Mouse (Mus musculus) natural killer cell, adult 2 months (primary cell): ENCODE measurements around the gene Prkaca.

Source experiments
- DNase-seq, 2 experiments: peaks; one replicate each; pipeline ENCODE4 v3.0.0; 2022; ENCODE audit warnings: low spot score in 2 of 2

The Prkaca gene

DNA sequence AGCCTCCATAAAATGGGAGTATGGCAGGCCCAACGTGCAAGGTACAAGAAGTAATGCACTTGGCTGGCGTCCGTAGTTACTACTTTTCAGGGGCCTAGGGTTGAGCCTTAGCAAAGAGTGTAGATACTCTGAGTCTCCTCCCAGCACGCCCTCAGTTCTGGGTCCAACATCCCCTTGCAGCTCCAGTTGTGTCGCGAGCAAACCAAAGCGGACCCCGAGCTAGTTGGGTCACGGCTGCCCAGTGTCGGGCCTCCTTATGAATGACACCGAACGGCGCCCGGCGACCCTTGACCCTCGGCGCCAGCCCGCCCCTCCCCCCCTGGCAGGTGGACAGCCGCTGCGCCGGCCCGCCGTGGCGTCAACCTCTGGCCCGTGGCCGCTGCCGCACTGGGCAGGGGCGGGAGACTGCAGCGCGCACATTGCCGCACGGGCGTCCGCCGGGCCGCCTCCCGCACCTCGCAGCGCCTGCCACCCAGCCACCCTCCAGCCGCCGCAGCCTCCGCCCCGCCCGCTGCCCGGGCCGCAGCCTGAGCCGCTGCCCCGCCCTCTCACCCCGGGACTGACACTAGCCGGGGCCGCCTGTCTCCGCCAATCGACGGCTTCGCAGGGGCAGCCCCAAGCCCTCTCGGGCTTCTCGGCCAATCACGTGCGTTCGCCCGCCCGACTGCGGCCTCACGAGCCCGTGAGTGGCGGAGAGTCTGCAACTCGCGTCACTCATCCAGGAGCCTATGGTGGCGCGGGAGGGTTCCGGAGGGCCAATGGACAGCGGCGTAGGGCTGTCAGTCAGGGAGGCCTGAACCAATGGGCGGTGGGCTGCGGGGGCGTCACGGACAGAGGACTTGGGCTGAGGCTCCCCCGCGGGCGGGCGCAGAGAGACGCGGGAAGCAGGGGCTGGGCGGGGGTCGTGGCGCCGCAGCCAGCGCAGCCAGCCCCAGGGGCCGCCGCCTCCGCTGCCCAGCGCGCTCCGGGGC is at the start of gene Prkaca:
Prkaca (plus strand) TSS at position 844 of the 971 bp plus-strand sequence.
- DNase-seq = peak; percentile 97 to 98

DNA sequence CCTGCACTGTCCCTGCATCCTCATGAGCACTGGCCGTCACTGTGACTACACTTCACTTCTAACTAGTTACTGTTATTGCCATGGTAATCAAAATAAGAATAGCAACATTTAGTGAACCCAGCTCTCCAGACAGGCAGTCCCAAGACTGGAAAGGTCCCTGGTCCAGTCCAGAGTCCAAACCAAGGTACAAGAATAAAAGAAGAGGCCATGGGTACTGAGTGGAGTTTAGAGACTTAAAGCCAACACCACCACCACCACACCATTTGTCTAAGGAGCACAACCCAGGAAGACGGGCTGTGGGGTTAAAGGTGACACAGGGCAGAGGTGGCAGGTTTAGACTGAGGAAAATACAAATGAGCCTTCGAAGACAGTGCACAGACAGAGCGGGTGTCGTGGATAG is 48.2 kb upstream of the Prkaca start:
- no peak for DNase-seq

DNA sequence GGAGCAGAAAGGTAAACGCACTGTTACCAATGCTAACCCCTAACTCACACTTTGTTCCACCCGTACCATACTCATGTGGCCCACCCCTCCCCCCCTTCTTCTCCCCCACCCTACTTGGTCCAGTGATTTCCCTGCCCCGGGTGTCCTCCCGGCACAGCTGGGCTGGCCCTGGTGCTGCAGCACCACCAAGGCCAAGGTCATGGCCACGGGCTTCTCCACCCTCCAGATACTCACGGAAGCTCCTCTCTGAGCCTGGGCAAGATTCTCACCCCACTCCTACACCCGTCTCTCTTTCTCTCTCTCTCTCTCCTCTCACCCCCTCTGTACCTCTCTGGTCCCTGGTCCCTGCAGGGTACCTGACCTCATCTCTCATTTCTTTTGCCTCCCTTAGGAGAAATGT is 46.5 kb upstream of the Prkaca start:
- DNase-seq = no peak

DNA sequence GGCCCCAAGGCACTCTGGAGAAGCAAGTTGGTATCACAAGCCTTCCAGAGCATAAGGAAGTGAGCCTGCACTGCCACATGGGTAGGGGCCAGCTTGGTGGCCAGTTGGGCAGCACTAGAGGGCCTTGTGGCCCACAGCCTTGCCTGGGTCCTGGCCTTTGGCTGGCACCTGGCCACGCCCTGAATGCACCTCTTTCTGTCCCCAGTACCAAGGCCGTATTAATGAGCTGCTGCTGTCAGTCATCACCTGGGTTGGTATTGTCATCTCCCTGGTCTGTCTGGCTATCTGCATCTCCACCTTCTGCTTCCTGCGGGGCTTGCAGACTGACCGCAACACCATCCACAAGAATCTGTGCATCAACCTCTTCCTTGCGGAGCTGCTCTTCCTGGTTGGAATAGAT is 38.6 kb upstream of the Prkaca start:
- no peak for DNase-seq

DNA sequence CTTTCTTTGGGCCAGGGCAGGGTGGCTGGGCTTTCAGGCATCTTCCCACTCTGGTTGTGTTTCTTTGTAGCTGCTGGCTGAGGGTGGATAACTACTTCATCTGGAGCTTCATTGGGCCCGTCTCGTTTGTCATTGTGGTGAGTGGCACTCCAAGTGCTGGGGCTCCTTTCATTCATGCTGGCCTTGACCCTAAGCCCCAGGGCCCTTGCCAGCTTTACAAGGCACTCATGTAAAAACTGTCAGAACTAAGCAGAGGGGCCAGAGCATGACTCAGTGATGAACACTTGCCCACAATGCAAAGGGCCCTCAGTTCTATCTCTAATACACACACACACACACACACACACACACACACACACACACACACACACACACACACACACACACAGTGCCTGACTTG is 37.8 kb upstream of the Prkaca start:
- DNase-seq = no peak

DNA sequence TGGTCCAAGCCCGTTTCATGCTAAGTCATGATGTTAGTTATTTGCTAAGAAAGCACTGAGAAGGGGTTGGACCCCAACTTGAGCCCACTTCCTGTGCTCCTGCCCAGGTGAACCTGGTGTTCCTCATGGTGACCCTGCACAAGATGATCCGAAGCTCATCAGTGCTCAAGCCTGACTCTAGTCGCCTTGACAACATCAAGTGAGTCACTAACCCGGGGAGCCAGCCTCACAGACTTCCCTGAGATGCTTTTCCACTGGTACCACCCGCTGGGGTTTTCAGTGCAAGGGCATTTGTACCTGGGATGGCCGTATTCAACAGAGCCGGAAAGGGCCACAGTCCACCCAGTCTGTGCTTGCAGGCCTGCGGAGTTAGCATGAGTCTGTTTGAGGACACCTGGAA is 37.4 kb upstream of the Prkaca start:
- DNase-seq = no peak

DNA sequence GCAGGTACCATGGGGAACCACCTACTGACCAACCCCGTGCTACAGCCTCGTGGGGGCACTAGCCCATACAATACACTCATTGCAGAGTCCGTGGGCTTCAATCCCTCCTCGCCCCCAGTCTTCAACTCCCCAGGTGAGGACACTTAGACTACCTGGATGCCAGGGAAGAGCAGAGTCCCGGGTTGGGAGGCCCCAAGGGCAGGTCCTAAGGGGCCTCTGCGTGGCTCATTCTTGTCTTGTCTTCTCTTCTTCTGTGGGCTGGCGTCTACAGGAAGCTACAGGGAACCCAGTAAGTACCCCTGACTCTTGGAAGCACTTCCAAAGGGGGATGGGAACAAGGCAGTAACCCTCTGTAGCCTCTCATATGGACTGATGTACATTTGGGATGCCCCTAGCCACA is 35.1 kb upstream of the Prkaca start:
- DNase-seq = no peak

DNA sequence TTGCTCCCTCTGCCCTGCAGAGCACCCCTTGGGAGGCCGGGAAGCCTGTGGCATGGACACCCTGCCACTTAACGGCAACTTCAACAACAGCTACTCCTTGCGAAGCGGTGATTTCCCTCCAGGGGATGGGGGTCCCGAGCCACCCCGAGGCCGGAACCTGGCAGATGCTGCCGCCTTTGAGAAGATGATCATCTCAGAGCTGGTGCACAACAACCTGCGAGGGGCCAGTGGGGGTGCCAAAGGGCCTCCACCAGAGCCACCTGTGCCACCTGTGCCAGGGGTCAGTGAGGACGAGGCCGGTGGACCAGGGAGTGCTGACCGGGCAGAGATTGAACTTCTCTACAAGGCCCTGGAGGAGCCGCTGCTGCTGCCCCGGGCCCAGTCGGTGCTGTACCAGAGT is 34.5 kb upstream of the Prkaca start:
- DNase-seq = no peak

DNA sequence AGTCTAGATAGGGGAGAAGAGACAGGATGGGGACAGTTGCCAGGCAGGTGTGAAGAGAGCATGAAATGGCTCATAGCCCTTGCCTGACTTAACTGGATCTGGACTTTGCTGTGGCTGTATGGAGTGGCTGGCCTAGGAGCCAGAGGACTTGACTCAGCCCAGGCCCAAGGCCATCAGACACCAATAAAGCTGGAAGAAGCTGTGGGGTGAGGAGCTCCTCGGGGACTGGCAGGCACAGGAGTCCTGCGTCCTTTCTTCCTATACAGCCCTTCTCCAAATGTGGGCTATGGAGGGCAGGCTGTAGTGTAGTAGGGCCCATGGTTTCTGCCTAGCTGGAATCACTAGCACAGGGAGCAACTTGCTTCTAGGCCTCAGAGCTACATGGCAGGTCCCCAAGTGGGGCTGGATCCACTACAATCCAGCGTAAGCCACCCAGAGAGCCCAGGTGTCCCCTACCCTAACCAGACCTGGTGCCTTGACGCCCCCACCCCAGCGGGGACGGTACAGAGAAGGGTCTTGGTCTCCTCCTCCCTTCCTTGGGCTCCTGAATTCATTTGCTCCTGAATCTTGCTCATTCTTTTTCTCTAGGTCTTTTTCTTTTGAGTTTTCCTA is 31.6 kb upstream of the Prkaca start:
- DNase-seq = no peak

DNA sequence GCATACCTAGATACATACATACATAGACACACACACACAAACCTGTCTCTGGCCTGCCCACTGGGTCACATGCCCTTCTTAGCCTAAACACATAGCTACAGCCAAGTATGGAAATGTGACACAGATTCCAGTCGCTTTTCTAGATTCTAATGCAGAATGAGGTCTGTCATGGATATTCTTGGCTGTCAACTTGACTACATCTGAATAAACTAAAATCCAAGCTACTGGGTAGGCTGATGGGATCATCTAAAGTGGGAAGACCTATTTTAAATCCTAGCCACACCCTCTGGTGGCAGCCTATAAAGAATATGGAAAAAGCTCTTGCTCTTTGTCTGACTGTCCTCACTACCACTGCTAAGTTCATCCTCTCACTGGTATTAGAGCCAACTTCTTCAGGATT is 30.3 kb upstream of the Prkaca start:
- no peak for DNase-seq

DNA sequence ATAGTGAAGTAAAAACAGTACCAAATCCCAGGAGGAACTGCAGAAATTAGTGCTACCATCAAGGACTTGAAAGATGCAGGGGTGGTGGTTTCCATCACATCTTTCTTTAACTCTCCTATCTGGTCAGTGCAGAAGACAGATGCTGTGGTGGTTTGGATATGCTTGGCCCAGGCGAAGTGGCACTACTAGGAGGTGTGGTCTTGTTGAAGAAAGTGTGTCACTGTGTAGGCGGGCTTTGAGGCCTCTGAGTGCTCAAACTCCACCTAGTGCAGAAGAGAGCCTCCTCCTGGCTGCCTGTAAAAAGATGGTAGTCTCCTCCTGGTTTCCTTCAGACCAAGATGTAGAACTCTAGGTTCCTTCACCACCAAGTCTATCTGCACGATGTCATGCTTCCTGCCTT is 27.3 kb upstream of the Prkaca start:
- no peak for DNase-seq

DNA sequence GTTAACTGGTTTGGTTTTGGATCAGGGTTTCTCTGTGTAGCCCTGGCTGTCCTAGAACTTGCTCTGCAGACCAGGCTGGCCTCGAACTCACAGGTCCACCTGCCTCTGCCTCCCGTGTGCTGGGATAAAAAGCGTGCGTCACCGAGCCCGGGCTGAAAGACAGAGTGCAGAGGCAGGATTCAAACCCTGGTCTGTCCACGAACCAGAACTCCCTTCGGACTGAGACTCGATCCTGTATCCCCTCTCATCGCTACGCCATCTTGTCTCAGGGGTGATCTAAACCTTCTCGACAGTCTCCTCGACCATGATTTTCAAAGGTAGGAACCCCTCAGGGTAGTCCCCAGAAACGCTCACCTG is 18.1 kb upstream of the Prkaca start:
- DNase-seq = no peak

DNA sequence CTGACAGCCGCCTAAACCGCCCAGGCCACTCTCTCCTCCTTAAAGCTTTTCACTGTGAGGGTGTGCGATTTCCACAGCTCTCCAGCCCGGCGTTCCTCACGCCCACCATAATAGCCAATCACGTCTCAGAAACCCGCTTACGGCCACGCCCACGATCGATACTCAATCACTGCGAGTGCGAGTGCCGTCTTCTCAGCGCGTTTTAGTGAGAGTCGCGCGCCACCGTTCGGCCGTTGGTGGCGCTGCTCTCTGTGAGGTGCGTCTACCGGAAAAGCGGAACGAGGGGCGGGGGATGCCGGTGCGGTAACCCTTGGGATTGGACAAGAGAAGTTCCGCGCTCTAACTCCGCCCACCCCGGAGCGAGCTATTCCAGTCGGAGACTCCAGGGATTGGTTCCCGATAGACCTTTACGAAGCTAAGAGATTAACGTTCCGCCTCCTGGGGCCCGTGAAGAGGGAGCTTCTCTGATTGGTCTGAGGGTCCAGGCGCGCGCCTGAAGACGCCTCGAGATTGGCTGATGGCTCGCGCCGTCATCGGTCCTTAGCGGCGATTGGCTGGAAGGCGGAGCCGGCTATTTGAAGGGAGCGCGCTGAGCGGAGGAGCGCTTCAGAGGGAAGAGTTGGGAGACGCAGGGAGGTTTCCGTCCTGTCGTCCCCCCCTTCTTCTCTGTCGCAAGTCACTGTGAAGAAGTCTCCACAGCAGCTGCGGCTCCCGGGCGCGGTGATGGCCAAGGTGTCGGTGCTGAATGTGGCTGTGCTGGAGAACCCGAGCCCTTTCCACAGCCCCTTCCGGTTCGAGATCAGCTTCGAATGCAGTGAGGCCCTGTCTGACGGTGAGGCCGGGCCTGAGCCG is 17.5 kb upstream of the Prkaca start, which contains the start of the genes Gm10644 and Asf1b:
Gm10644 (minus strand) TSS at position 100 of the 852 bp plus-strand sequence.
Asf1b (plus strand) TSS at position 402 of the 852 bp plus-strand sequence.
- DNase-seq = peak; percentile 94 to 96

DNA sequence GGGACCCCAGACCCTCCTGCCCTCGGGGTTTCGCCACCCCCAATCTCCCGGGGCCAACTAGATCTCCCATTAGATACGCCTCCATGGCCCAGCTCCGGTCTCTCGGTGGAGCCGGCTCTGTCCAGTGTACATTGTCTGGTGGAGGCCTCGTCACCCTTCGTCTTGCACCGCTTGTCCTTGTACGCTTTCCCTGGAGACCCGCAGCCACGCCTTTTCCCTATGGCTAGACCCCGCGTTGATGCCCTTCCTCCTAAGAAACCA is 16.9 kb upstream of the Prkaca start:
- no peak for DNase-seq

DNA sequence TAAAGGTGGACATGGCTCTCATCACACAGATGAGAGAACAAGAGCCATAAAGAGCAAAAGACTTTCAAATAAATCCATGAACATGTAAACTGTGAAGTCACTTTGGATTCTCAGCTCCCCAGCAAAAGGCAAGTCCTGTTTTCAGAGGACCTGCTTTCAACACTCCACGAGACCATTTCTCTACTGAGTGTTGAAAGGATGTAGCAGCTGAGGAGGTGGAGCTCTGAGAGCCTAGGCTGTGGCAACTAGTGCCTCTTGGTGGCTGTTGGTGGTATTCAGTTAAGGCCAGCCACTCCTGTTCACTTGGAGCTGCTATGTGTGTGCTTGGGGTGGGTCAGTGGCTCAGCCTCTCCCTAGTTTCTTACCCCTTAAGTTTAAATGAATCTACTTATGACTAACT is 16.0 kb upstream of the Prkaca start:
- peak in 1 of 2 experiments; percentile 28 for DNase-seq

DNA sequence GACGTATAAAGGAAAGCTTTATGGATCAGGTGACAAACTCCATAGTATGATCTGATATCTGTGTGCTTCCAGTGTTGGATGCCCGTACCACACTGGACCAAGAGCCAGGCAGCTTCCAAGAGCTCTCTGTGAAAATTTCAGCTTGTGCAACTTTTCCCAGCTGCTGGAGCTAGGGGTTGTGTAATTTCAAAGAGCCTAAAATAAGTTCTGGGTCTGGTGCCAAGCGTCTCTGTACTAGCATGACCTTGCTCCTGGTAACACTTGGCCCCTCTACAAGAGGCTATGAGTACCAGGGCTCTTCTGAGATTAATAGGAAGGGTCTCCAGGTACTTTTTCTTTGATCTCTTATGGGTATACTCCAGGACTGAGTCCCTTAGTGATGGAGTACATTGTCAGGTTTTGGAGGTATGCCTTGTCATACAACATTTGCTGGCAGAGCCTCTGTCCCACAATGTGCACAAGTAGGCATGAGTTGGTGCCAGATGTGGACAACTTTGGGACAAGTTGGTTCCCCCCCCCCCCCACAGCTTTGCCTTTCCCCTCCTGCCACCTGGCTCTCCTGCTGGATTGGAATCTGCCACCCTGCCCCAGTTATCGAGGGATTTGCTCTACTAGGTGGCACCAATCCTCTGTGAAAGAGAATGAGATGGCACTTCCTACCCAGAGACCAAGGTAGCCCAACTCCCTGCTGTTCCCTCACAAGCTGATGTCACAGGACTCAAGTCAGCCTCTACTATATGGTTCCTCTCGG is 8.6 kb upstream of the Prkaca start:
- no peak for DNase-seq

DNA sequence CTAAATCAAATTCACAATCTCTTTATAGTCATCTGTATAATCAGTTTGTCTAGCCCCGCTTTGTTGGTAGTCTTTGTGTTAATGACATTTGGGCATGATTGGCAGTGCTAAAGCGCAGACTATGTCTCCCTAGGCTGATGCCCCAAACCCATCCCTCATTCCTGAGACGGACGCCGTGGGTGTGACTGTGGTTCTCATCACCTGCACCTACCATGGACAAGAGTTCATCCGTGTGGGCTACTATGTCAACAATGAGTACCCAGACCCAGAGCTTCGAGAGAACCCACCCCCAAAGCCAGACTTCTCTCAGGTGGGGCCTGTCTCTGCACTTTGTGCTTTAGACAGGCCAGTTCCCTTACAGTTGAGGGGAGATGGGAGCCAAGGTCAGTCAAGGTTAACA is 5.1 kb upstream of the Prkaca start:
- no peak for DNase-seq

DNA sequence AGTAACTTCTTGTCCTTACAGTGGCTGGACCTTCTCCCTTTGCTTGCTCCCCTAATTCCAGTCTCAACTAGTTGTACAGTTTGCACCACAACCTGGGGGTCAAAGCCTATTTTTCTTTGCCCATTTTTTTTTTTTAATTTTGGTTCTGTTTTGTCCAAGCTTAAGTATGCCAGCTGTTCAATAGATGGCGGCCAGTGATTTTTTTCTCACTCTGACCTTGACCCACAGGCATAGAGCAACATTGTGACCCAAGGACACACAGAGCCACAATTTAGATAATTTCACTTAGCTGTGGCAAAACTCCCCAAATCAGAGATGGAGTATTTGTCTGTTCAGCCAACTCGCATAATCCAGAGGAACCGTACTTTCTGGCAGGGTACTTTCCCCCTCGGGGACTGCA is 1.7 kb upstream of the Prkaca start:
- DNase-seq = no peak

DNA sequence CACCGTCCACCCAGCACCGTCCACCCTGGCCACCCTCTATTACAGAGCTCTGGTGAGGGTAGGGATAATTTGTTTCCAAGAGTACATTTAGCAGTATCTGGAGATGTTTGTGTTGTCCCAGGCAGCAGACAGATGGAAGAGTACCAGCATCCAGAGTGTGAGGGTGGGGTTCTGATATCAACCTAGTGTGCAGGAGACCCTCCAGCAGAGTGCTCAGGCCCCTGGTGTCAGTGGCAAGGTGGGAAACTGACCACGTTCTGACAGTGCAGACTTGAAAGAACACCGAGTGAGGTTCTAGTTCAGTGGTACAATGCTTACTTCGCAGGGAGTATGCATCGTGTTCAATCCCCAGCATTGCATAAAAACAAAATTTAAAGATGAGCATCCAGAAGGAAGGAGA is 1.1 kb upstream of the Prkaca start:
- no peak for DNase-seq

DNA sequence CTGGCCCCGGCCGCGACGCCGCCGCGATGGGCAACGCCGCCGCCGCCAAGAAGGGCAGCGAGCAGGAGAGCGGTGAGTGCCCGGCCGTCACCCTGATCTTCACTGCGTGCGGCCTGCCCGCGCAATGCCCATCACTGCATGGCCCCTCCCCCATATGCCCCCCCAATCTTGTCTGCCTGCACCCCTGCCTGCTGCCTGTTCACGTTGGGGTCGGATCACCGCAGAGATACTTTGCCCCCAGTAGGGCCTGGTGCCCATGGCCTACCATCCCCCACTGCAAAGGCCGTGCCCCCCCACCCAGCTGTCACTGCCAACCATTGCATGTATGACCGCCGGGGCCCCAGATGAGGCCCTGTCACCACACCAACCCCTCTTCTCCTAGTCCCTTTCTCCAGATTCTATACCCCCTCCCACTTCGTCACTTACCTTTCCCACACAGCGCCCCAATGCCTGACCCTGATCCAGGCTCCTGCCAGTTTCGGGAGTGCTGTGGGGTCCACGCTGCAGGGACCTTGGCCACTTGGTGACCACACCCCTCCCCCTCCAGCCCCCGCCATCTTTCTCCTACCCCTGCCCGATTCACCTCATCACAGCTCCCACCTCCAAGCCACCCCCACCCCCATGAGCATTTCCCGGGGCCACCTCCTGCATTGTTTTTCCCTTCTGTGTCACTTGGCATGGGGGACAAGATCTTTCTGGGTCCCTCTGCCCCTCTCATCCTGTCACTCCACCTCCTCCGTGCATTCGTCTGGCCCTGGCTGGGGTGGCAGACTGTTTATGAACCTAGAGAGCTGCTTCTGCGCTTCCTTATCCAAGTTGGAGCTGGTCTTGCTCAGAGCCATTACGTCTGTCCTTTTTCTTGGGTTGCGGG is 603 bp downstream of the Prkaca start:
- peak in 1 of 2 experiments; percentile 13 for DNase-seq

DNA sequence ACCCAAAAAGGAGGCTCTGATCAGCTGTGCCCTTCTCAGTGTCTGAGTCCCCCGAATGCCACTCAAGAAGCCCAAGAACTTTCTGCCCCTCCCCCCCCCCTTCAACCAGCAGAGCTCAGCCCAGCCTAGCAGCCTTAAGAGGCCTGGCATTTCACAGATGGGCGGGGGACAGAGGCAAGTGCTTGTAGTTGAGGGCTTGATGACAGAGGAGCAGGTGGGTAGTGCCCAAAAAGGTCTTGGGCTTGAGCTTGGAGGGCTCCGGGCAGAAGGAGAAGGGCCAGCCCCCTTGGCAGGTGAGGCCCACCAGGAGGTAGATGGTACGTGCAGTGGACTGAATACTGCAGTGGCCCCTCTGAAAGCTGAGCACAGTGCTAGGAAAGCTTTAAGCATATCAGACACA is 1.7 kb downstream of the Prkaca start:
- no peak for DNase-seq
